23 mouse cellular contexts compared by ENCODE assay signal in genomic region chr6:148708389-148708788, GRCm38 (mm10).
"Had no signal": no experiment of that assay in that cellular context is flagged by ENCODE, and none has a peak within 500 bp of the region (broad histone marks: within the 10 kb centered on the region; RNA-seq: fewer than 3 reads in every experiment).

No protein-coding gene starts in this region.

- H3K36me3 ChIP-seq: midbrain, embryonic 15.5 days; neural tube, embryonic 12.5 days; neural tube, embryonic 15.5 days had no signal

- DNase-seq: kidney, adult 11 months; kidney, adult 8-10 months; kidney, postnatal 25 days; layer of hippocampus, adult 9-11 months; liver, postnatal 0 days; lung, embryonic 14.5 days; right cerebral cortex, adult 18-20 months; right cerebral cortex, postnatal 14 days; spleen, adult 18-20 months; thymus, adult 2 months; thymus, postnatal 14 days; thymus, postnatal 4 days had no signal

- ATAC-seq: liver, postnatal 0 days; lung, postnatal 0 days; midbrain, embryonic 15.5 days had no signal

- H3K4me3 ChIP-seq: layer of hippocampus, adult 2 months; midbrain, embryonic 15.5 days; neural tube, embryonic 12.5 days; neural tube, embryonic 15.5 days had no signal

- H3K4me2 ChIP-seq: liver, embryonic 11.5 days; lung, embryonic 14.5 days; midbrain, embryonic 11.5 days; midbrain, embryonic 15.5 days; neural tube, embryonic 12.5 days; neural tube, embryonic 15.5 days had no signal

- H3K27me3 ChIP-seq: midbrain, embryonic 15.5 days; neural tube, embryonic 12.5 days; neural tube, embryonic 15.5 days had no signal

- H3K9ac ChIP-seq: liver, embryonic 14.5 days; liver, postnatal 0 days; lung, embryonic 14.5 days; midbrain, embryonic 15.5 days; neural tube, embryonic 12.5 days; neural tube, embryonic 15.5 days had no signal

- H3K27ac ChIP-seq: kidney, postnatal 0 days; layer of hippocampus, adult 2 months; liver, embryonic 14.5 days; macrophage; midbrain, embryonic 15.5 days; neural tube, embryonic 12.5 days; neural tube, embryonic 15.5 days; stomach, postnatal 0 days had no signal

- H3K4me1 ChIP-seq: midbrain, embryonic 15.5 days; neural tube, embryonic 12.5 days; neural tube, embryonic 15.5 days had no signal

- H3K9me3 ChIP-seq: midbrain, embryonic 15.5 days; neural tube, embryonic 12.5 days; neural tube, embryonic 15.5 days had no signal
